Mouse (Mus musculus) T-helper 1 cell (primary cell): ENCODE data around the gene Eea1.

ENCODE experiments used
- in situ Hi-C: fragments of 300-600 bp; cut with MboI, MseI; formaldehyde crosslinking; loops from one replicate; pipeline ENCODE4 v1.15.1; 2025; ENCODE audit warnings: high pct_unique_total_duplicates

Gene Eea1

DNA sequence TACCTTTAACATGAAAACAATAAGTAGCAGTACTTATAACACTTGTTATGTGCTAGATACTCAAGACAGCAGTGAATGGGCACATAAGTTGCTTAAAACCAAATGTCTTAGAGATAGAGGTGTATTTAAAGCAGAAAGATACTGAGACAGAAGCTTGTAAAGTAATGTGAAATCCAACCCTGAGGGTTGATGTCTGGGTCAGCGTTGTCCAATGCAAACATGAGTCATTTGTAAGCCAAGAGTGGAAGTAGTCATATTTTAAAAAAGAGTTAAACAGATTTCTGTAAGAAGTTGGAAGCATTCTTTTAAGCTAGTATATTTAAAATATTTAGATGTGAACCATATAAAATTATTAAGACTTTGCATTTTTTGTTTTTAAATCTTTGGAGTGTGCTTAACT lies 4.6 kb downstream of the Eea1 start:
- in situ Hi-C loops: no loop called here

GRCm38 (mm10) chr10:95949410-95949809 lies 9.0 kb downstream of the Eea1 start:
- in situ Hi-C loops: no loop called here

DNA sequence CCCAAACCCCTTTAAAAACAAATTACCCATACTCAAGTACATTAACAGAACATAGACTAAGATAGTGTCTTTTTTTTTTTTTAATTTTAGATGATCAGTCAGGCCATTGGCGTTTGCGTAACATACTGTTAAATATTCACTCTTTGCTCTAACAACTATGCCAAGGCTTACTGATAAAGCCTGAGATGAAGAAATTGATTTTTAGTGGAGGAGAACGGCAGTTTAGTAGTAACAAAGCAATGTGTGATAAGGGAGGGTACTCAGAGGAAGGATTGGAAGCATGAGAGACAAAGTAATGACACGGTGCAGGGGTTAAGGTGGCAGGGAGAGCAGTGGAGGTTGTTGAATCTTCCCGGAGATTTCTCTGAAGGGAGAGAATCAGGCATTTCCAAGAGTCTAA lies 9.7 kb downstream of the Eea1 start:
- in situ Hi-C loops: no loop called here

GRCm38 (mm10) chr10:95950797-95951196 lies 10.3 kb downstream of the Eea1 start:
- in situ Hi-C loops: no loop called here

DNA sequence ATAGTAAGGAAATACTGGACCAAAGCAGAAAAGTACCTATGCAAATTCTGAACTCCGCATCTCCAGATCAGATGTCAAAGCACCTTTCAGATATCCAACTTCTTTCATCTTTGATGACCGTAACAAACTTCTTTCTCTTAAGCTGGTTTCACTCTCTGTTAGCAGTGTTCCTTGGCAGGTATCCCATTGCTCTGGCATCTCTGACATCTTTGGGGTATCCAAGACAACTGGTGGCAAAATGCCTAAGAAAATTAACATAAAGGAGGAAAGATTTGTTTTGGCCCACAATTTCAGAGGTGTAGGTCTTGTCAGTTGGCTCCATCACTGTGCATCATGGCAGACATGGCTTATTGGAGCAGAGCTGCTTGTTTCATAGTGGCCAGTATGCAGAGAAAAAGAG lies 10.9 kb downstream of the Eea1 start:
- in situ Hi-C loops: no loop called here

GRCm38 (mm10) chr10:95956629-95957028 lies 16.2 kb downstream of the Eea1 start:
- in situ Hi-C loops: no loop called here

GRCm38 (mm10) chr10:95957574-95957973 lies 17.1 kb downstream of the Eea1 start:
- in situ Hi-C loops: no loop called here

DNA sequence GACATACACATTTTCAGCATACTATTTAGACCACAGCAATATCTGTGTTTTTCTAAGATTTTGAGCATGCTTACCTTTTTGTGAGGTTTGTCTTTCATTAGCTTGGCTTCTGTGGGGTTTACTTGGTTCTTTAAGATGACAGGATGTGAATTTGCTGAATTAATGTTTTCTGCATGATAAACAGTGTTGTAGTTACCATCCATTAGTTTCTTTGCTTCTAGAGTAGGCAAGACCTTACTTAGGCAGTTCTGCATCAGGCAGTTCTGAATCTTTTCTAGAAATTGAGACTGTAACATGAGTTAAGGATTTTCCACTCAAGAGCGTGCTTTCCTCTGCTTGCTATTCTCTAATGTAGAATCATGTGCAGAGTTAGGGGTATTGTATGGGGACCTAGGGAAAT lies 24.2 kb downstream of the Eea1 start:
- in situ Hi-C loops: no loop called here

GRCm38 (mm10) chr10:95969694-95970093 lies 29.2 kb downstream of the Eea1 start:
- in situ Hi-C loops: no loop called here

GRCm38 (mm10) chr10:95970744-95971212 lies 30.3 kb downstream of the Eea1 start:
- in situ Hi-C loops: no loop called here

DNA sequence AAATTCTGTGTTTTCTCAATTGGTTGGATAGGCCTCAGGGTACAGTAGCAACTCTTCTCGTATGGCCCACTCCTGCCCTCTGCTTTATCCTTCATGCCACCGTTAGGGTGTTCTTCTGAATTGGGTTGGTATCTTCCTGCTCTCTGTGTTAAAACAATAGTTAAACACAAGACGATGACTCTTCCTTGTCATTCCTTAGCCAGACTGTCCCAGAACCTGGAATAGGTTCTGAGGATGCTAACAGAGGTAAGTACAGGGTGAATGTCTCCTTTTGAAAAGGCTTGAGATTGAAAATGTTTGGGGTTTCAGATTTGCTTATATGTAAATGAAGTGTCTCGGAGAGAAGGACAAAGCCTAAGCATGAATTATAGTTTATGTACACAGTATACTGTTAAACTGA lies 30.9 kb downstream of the Eea1 start:
- in situ Hi-C loops: no loop called here

- in situ Hi-C loops: no loop called here
Observed at GRCm38 (mm10) chr10:95971942-95972341, 31.5 kb downstream of the Eea1 start.

DNA sequence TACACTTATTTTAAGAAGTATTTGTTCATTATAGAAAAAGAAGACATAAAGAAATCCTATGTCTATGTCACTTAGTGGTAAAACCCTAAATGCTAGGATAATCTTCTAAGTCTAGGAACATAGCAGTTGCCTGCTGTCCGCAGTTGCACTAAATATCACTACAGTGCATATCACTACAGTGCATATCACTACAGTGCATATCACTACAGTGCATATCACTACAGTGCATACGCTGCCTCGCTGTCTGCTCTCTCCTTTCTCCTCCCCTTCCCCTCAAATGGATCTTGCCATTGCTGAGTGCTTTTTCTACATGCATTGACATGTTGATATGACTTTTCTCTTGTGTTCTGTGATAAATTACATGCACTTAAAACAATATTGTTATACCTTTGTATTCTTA lies 34.0 kb downstream of the Eea1 start:
- in situ Hi-C loops: no loop called here

- in situ Hi-C loops: no loop called here
Observed at GRCm38 (mm10) chr10:95976798-95977197, 36.3 kb downstream of the Eea1 start.

DNA sequence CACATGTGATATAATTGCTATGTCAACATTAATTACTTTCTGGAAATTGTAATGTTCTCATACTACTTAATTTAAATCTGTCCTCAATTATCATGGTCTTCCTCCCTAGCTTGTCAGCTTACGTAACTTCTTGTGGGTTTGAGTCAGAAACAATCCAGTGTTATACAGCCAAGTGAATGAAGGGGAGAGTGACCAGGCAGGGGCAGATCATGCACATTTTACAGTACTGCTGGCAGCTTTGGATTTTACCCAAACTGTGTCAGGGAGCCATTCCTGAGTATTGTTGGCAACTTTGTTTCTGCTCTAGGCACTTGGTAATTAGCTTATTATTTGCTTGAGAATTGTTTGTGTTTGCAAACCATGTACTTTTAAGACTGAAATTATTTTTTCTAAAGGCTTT lies 49.3 kb downstream of the Eea1 start:
- in situ Hi-C loops: no loop called here

GRCm38 (mm10) chr10:95991176-95991575 lies 50.7 kb downstream of the Eea1 start:
- in situ Hi-C loops: no loop called here

DNA sequence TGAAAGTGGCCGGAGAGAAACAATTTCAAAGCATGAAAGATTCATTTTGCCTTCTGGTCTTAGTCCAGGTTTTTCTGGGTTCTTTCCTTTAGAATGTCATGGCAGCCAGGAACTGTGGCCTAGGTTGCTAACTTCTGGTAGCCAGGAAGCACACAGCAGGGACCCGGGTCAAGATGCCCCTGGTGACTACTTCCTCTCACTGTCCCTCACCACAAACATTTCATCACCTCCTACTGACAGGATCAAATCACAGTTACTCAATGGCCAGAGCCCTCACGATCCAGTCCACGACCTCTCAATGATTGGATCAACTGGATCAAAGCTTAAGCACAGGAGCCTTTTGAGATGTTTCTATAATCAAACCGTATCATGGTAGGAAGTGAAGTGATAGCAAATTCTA lies 60.5 kb downstream of the Eea1 start:
- in situ Hi-C loops: no loop called here

GRCm38 (mm10) chr10:96015738-96016137 lies 75.3 kb downstream of the Eea1 start:
- in situ Hi-C loops: no loop called here

- in situ Hi-C loops: no loop called here
Observed at GRCm38 (mm10) chr10:96017418-96017817, 77.0 kb downstream of the Eea1 start.

GRCm38 (mm10) chr10:96033356-96033984 lies 93.0 kb downstream of the Eea1 start:
- in situ Hi-C loops: no loop called here

DNA sequence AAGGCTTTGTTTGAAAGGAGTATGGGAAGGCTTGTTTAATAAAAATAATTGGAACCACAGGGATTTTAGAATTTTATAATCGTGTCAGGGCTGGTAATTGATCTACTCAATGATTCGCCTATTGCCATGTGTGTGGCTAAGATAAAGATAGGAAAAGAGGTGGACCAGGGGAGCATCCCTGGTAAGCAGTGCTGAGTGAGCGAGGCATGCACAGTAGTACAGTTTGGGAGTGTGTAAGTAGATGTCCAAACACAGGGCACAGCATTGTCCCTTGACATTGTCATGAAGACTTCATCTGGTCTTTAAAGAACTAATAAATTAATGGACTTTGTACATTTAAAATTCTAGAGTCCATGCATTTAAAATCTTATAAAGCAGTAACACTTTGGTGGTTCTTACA lies 93.7 kb downstream of the Eea1 start:
- in situ Hi-C loops: no loop called here

- in situ Hi-C loops: loop anchor here (5.0 kb wide), 1 partner anchor 484 kb away; no protein-coding TSS in a partner anchor
Observed at GRCm38 (mm10) chr10:96035951-96036350, 95.5 kb downstream of the Eea1 start.

DNA sequence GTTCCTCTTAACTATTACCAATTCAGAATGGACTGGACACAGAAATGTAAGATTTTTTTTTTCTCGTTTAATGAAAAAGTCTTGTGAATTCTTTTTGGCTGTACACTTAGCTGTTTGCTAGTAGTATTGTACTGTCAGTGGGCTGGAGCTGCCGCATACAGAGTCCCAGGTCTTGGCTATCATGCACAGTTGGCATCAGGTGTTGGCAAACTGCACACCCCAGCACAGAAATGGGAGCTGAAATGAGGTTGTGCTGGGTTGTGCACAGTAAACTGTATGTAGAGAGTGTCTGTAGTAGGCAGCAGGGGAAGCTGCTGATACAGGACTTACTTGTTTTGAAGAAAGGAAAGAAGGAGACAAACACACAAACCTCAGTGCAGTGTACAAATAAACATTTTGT lies 103.8 kb downstream of the Eea1 start:
- in situ Hi-C loops: no loop called here

DNA sequence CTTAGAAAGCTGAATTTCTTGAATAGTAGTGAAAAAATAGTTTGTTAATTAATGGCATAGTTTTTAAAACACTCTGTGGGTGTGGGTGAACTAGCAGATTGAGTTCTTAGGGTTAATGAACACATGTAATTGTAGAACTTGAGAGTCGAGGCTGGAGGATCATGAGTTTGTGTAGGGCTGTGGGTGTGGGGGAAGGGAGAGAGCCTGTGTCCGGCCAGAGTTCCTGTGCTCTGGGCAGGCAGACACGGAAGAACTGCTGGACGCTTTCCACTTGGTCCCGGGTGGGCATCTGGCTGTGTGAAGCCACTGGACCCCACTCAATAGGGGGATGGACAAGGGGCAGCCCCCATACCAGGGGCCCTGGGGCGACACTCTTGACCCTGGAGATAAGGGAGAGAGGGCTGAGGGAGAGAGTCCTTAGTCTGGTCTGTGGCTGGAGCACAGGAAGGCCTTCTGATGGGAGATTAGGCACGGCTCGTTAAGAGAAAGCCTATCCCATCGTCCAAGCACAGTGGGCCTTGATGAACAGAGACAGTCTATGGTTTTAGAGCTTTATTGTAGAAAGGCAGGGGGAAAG lies 107.6 kb downstream of the Eea1 start:
- in situ Hi-C loops: no loop called here
